Mouse (Mus musculus) forebrain, embryonic 13.5 days (tissue): ENCODE measurements at regions not wholly inside any gene's neighbourhood (a gene's known extent, or its start where the extent isn't known, plus 50 kb on each side); places are given as distances from the start of the nearest gene placed in this dataset.

ENCODE experiments used
- ATAC-seq: fragments of 200-750 bp; cut with Nextera tagmentation; 2 replicates; pipeline ENCODE4 v1.8.0; 2017
- H3K27ac ChIP-seq: fragments of 300-500 bp; sonication (generic); 2 replicates; pipeline ENCODE4 v1.5.1; 2015; ENCODE audit warnings: inconsistent platforms, mild to moderate bottlenecking, moderate library complexity
- H3K27me3 ChIP-seq: fragments of 300-500 bp; sonication (generic); 2 replicates; pipeline ENCODE4 v1.6.1; 2015; ENCODE audit warnings: mild to moderate bottlenecking, inconsistent platforms
- H3K36me3 ChIP-seq: fragments of 300-500 bp; sonication (generic); 2 replicates; pipeline ENCODE4 v1.6.1; 2015; ENCODE audit warnings: mild to moderate bottlenecking, inconsistent platforms; ENCODE audit not compliant: poor library complexity, severe bottlenecking
- H3K4me1 ChIP-seq: fragments of 300-500 bp; sonication (generic); 2 replicates; pipeline ENCODE4 v1.6.1; 2015; ENCODE audit warnings: inconsistent platforms
- H3K4me2 ChIP-seq: fragments of 300-500 bp; sonication (generic); 2 replicates; pipeline ENCODE4 v1.6.1; 2015; ENCODE audit warnings: inconsistent platforms, mild to moderate bottlenecking, moderate library complexity
- H3K4me3 ChIP-seq: fragments of 300-500 bp; sonication (generic); 2 replicates; pipeline ENCODE4 v1.5.1; 2015; ENCODE audit warnings: mild to moderate bottlenecking, inconsistent platforms
- H3K9ac ChIP-seq: fragments of 300-500 bp; sonication (generic); 2 replicates; pipeline ENCODE4 v1.6.1; 2015; ENCODE audit warnings: mild to moderate bottlenecking, inconsistent platforms
- H3K9me3 ChIP-seq: fragments of 300-500 bp; sonication (generic); replicated peaks from 2 replicates; pipeline ENCODE4 v1.6.1; 2016; ENCODE audit warnings: inconsistent platforms
- WGBS: fragments of 180-500 bp; shearing (Covaris S2); methylation state at CpG from one replicate; pipeline ENCODE4 v1.1.7; 2015; 5-methylcytosine and 5-hydroxymethylcytosine counted together

DNA sequence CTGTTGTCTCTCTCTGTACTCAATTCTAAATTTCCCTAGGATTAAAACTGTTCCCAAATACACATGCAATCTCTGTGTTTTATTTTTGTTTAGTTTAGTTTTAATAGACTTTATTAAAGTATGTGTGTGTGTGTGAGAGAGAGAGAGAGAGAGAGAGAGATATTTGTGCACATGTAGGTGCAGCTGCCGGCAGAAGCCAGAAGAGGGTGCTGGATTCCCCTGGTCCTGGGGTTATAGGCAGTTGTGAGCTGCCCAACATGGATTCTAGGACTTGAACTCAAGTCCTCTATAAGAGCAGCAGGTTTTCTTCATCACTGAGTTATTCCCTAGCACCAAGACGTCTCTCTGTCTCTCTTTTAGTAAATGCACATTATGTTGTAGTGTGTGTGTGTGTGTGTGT, 64.7 kb upstream of the Slc22a12 start:
- ATAC-seq = no peak
- Histone ChIP-seq H3K4me1 (peaks cover 11% of the 10 kb centered on the region; the same call in 1 of the 2 replicates), H3K4me3 (no peak overlapping the region), H3K9me3 (no peaks in the 10 kb centered on the region), H3K9ac (no peak overlapping the region), H3K4me2 (no peak overlapping the region), H3K27me3 (no peaks in the 10 kb centered on the region), H3K27ac (no peak overlapping the region), H3K36me3 (no peaks in the 10 kb centered on the region)
- WGBS = 76% methylated on average over 2 of the region's 2 CpGs

DNA sequence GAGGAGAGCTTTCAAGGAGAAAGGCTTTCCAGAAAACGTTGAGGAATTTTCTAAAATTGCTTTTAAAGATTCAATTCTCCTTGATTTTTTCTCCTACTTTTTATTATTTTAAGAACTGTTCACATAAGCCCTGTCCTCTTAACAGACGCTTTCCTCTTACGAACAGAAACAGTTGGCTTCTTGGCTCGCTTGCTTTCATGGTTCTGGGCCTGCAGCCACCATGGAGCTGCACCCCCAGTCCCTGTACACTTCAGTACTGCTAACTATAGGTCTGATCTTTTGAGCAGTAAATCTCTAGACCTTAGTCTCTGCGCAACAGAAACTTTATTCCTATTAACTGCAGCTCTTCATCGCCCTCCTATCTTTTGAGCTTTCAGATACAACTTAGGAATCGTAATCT, 63.8 kb upstream of the Slc22a12 start:
- H3K9ac ChIP-seq = no peak overlapping the region
- no peaks in the 10 kb centered on the region for H3K27me3 ChIP-seq
- no peak overlapping the region for H3K27ac ChIP-seq
- no peak for ATAC-seq
- H3K4me3 ChIP-seq = no peak overlapping the region
- no peaks in the 10 kb centered on the region for H3K9me3 ChIP-seq
- no peaks in the 10 kb centered on the region for H3K36me3 ChIP-seq
- peaks cover 11% of the 10 kb centered on the region; the same call in 1 of the 2 replicates for H3K4me1 ChIP-seq
- H3K4me2 ChIP-seq = no peak overlapping the region
- WGBS = 77% methylated on average over 7 of the region's 7 CpGs

DNA sequence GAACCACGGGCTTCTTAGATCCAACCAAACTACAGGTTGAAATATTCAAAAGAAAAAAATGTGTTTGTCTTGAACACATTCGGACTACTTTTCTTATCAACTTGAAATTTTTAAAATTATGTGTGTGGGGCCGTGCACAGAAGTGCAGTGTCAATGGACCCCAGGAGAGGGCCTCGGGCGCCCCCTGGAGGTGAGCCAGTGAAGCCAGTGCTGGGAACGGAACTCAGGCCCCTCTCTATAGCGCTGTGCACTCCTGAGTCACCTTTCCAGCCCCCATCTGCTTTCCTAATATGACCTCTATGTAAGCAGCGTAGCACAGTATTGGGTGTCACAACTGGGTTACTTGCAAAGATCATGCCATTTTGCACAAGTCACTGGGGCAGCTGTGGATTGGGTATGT, 61.9 kb upstream of the Slc22a12 start:
- WGBS = 59% methylated on average over 8 of the region's 8 CpGs
- no peak overlapping the region for H3K9ac ChIP-seq
- no peak for ATAC-seq
- no peaks in the 10 kb centered on the region for H3K9me3 ChIP-seq
- no peak overlapping the region for H3K27ac ChIP-seq
- H3K36me3 ChIP-seq = no peaks in the 10 kb centered on the region
- H3K4me3 ChIP-seq = no peak overlapping the region
- no peak overlapping the region for H3K4me2 ChIP-seq
- no peaks in the 10 kb centered on the region for H3K27me3 ChIP-seq
- peaks cover 4% of the 10 kb centered on the region; the same call in 1 of the 2 replicates for H3K4me1 ChIP-seq

DNA sequence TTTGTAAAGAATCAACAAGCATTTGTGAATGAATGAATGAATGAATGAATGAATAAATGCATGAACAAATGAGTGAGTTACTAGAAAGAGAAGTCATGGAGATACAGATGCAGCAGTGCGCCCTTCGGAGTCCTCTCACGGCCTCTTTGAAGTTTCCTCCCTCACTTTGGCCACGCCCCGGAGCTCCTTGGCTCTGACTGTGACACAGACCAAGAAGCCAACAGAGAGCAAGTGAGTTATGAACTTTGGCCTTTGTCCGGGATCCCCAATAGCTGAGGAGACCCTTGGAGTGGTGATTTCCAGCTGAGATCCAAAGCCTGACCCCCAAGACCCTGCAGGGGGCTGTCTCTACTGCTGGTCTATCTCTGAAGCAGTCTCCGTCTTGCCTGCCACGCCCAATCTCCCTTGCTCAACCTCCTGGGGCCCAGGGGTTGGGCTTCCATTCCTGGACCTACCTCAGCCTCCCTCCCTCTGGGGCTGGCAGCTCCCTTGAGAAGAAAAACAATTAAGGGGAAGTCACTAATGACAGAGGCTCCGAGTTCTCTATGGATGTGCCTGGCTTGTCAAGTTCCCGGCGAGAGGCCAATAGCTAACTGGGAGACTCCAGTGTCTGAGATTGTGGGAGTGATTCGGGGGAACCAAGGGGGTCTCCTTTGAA, 58.2 kb upstream of the Slc22a12 start:
- no peaks in the 10 kb centered on the region for H3K9me3 ChIP-seq
- H3K4me1 ChIP-seq = no peaks in the 10 kb centered on the region
- no peak for ATAC-seq
- H3K4me2 ChIP-seq = no peak overlapping the region
- no peak overlapping the region for H3K27ac ChIP-seq
- H3K27me3 ChIP-seq = no peaks in the 10 kb centered on the region
- no peaks in the 10 kb centered on the region for H3K36me3 ChIP-seq
- WGBS = 52% methylated on average over 12 of the region's 12 CpGs
- H3K4me3 ChIP-seq = no peak overlapping the region
- no peak overlapping the region for H3K9ac ChIP-seq

DNA sequence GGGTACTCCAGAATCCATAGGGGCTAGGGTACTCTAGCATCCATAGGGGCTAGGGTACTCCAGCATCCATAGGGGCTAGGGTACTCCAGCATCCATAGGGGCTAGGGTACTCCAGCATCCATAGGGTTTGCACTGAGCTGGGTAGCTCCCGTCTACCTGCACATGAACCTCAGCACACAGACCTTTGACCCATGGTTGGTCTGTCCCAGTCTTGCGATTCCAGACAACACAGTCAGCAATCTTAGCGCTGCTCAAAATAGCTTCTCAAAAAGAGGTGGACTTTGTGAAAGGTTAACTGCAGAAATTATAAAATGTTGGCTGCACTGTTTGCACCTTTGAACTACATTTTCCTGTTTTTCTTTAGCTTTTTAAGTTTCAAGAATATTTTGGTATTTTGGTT, 56.4 kb upstream of the Slc22a12 start:
- 93% methylated on average over 3 of the region's 3 CpGs for WGBS
- H3K27ac ChIP-seq = no peak overlapping the region
- no peak overlapping the region for H3K4me3 ChIP-seq
- H3K4me2 ChIP-seq = no peak overlapping the region
- no peaks in the 10 kb centered on the region for H3K27me3 ChIP-seq
- no peaks in the 10 kb centered on the region for H3K9me3 ChIP-seq
- H3K9ac ChIP-seq = no peak overlapping the region
- H3K36me3 ChIP-seq = no peaks in the 10 kb centered on the region
- no peak for ATAC-seq
- H3K4me1 ChIP-seq = no peaks in the 10 kb centered on the region

DNA sequence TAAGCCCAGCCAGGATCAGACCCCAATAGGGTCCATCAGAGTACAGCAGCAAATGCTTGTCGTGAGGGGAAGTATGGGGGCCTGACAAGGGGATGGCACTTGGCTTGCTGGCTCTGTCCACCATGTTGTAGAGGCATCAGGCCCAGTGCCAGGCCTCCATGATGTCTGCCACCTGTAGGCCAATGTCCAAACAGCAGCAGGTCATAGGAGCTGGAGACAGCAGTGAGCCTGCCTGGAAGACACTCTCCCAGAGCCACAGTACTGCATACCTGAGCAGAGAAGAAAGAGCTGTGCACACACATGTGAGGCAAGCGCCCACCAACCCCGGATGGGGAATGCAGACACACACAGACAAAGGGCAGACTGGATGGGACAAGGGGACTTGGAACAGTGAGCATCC, 55.4 kb upstream of the Slc22a12 start:
- H3K4me1 ChIP-seq = no peaks in the 10 kb centered on the region
- H3K27ac ChIP-seq = no peak overlapping the region
- H3K9me3 ChIP-seq = no peaks in the 10 kb centered on the region
- no peak overlapping the region for H3K9ac ChIP-seq
- ATAC-seq = no peak
- H3K36me3 ChIP-seq = no peaks in the 10 kb centered on the region
- no peak overlapping the region for H3K4me3 ChIP-seq
- H3K27me3 ChIP-seq = no peaks in the 10 kb centered on the region
- H3K4me2 ChIP-seq = no peak overlapping the region
- WGBS = 73% methylated on average over 3 of the region's 3 CpGs

DNA sequence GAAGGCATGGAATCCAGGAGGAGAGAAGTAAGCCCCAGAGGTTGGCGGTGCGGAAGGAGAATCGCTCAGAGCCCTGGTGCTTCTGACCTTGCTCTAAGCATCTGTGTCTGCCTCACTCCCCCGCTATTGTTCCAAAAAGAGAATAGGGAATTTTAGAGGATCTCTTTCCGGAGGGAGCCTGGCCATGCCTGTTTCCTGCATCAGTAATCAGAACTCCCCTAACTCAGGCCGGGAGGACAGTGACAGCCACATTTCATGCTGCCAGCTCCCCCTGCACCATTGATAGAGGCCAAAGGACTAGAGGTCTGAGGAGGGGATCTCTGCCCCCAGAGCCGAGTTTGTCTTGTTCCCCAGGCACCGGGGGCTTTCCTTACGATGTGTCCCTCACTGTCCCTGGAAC, 53.0 kb upstream of the Slc22a12 start:
- no peak for ATAC-seq
- 57% methylated on average over 9 of the region's 9 CpGs for WGBS
- Histone ChIP-seq H3K4me2 (no peak overlapping the region), H3K27ac (no peak overlapping the region), H3K9me3 (no peaks in the 10 kb centered on the region), H3K27me3 (no peaks in the 10 kb centered on the region), H3K4me1 (no peaks in the 10 kb centered on the region), H3K4me3 (no peak overlapping the region), H3K9ac (no peak overlapping the region), H3K36me3 (no peaks in the 10 kb centered on the region)
